Mouse (Mus musculus) kidney, adult 2 months (tissue): ENCODE measurements at regions not wholly inside any gene's neighbourhood (a gene's known extent, or its start where the extent isn't known, plus 50 kb on each side); places are given as distances from the start of the nearest gene placed in this dataset.

Experiments
- CTCF ChIP-seq: fragments of 200-500 bp; conservative IDR thresholded peaks from 2 replicates; pipeline ENCODE4 v1.5.1; 2011; ENCODE audit warnings: low read depth, mild to moderate bottlenecking, control low read depth, low read length, moderate library complexity, mixed read lengths; ENCODE audit not compliant: insufficient read depth, insufficient read length
- POLR2A ChIP-seq: fragments of 200-500 bp; IDR thresholded peaks from one replicate; pipeline ENCODE4 v1.6.1; 2011; ENCODE audit warnings: low read depth, low read length, control low read depth

GRCm38 (mm10) chr2:166361645-166362044 lies 206.2 kb upstream of the Sulf2 start:
- TF ChIP-seq CTCF (no peak), POLR2A (no peak)
